Mouse (Mus musculus): Measurements from ENCODE around the gene Zfp219. TPM values are rescaled to one million over a fixed set of nuclear protein-coding genes. Genes with fewer than 3 reads are reported as not detected.

Zfp219 gene
- polyA plus RNA-seq, 1 experiment, result 13.6 TPM

DNA sequence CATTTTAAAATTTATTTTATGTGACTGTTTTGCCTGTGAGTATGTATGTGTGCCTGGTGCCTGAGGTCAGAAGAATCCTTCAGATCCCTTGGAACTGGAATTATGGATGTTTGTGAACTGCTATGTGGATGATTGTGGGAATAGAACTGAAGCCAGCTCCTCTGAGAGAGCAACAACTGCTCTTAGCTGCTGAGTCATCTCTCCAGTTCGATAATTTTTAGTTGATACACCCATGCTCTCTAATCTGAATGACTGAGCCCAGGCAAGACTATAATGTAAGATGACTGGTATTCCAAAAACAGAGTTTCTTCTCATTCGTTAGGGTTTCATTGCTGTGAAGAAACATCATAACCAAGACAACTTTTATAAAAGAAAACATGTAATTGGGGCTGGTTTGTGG, 3.6 kb upstream of the Zfp219 start:
- no peak overlapping the region for H3K4me3 ChIP-seq
- H3ac ChIP-seq (ENCODE audit: control insufficient read depth, insufficient read length), result no peak overlapping the region
- no peak for TF ChIP-seq TCF3 (IDR thresholded peaks at IDR 0.05; ENCODE audit: insufficient read length, low read depth)
- TF ChIP-seq POLR2AphosphoS2 (IDR thresholded peaks at IDR 0.05; ENCODE audit: insufficient read length, low read depth), result no peak
- TF ChIP-seq SRF (IDR thresholded peaks at IDR 0.05; ENCODE audit: control insufficient read depth, insufficient read length, low read depth), result no peak
- TF ChIP-seq CEBPB (IDR thresholded peaks at IDR 0.05; ENCODE audit: insufficient read depth, poor library complexity, severe bottlenecking), result no peak
- TF ChIP-seq TCF12 (IDR thresholded peaks at IDR 0.05; ENCODE audit: insufficient read depth, poor library complexity, severe bottlenecking), result no peak
- no peak for TF ChIP-seq REST (IDR thresholded peaks at IDR 0.05; ENCODE audit: insufficient read depth, insufficient read length)
- TF ChIP-seq MAX (IDR thresholded peaks at IDR 0.05; ENCODE audit: low read depth), result no peak
- TF ChIP-seq MYOG (IDR thresholded peaks at IDR 0.05; ENCODE audit: control insufficient read depth in 1 of 3, insufficient read depth in 1 of 3, insufficient read length in 2 of 3, low read depth in 2 of 3), result no peak
- TF ChIP-seq MYOD1 (IDR thresholded peaks at IDR 0.05; ENCODE audit: control insufficient read depth in 1 of 3, insufficient read length in 2 of 3, low read depth in 2 of 3), result no peak
- no peak for TF ChIP-seq E2F4 (IDR thresholded peaks at IDR 0.05; ENCODE audit: insufficient read depth)
- TF ChIP-seq USF1 (IDR thresholded peaks at IDR 0.05; ENCODE audit: low read depth), result no peak
- no peak for TF ChIP-seq POLR2A (IDR thresholded peaks at IDR 0.05; ENCODE audit: insufficient read length, low read depth)
- H3K27me3 ChIP-seq (ENCODE audit: control insufficient read depth, insufficient read depth, insufficient read length), result no peaks in the 10 kb centered on the region
- H3K79me2 ChIP-seq (ENCODE audit: control insufficient read depth, insufficient read depth), result no peaks in the 10 kb centered on the region
- H3K36me3 ChIP-seq (ENCODE audit: control insufficient read depth, insufficient read depth), result no peaks in the 10 kb centered on the region
- H3K4me2 ChIP-seq (ENCODE audit: low read depth), result no peak overlapping the region

GRCm38 (mm10) chr14:52022709-52023459, 2.4 kb upstream of the Zfp219 start:
- no peaks in the 10 kb centered on the region for H3K36me3 ChIP-seq (ENCODE audit: control insufficient read depth, insufficient read depth)
- no peaks in the 10 kb centered on the region for H3K79me2 ChIP-seq (ENCODE audit: control insufficient read depth, insufficient read depth)
- H3K4me3 ChIP-seq, result peak overlapping the region; percentile 14
- H3K4me2 ChIP-seq (ENCODE audit: low read depth), result peak overlapping the region; percentile 97
- H3ac ChIP-seq (ENCODE audit: control insufficient read depth, insufficient read length), result no peak overlapping the region
- H3K27me3 ChIP-seq (ENCODE audit: control insufficient read depth, insufficient read depth, insufficient read length), result no peaks in the 10 kb centered on the region
- TF ChIP-seq MAX (IDR thresholded peaks at IDR 0.05; ENCODE audit: low read depth), result no peak
- TF ChIP-seq TCF12 (IDR thresholded peaks at IDR 0.05; ENCODE audit: insufficient read depth, poor library complexity, severe bottlenecking), result no peak
- TF ChIP-seq POLR2A (IDR thresholded peaks at IDR 0.05; ENCODE audit: insufficient read length, low read depth), result peak; percentile 62
- peak; percentile 60 for TF ChIP-seq POLR2AphosphoS2 (IDR thresholded peaks at IDR 0.05; ENCODE audit: insufficient read length, low read depth)

DNA sequence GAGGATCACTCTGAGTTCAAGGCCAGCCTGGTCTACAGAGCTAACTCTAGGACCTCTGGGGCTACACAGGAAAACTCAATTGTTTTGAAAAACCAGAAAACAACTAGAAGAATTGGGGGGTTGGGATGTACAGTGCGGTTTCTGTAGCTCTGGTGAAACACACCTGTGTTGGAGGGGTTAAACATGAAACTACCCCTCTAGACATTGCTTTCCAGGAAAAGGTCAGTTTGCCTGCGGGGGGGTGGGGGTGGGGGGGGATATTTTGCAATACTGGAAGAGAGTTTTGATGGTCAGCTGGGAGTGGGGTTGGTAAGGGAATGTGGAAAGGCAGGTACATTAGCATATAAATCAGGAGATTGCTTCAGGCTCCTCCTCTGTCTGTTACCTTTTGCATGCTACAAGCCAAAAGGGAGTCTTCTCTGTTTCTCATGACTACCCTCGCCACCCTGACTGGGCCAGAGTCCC, 1.7 kb upstream of the Zfp219 start:
- Histone ChIP-seq H3ac (ENCODE audit: control insufficient read depth, insufficient read length) (no peak overlapping the region), H3K4me2 (ENCODE audit: low read depth) (peak overlapping the region; percentile 97), H3K79me2 (ENCODE audit: control insufficient read depth, insufficient read depth) (no peaks in the 10 kb centered on the region), H3K27me3 (ENCODE audit: control insufficient read depth, insufficient read depth, insufficient read length) (no peaks in the 10 kb centered on the region), H3K4me3 (peak overlapping the region; percentile 14), H3K36me3 (ENCODE audit: control insufficient read depth, insufficient read depth) (no peaks in the 10 kb centered on the region)
- TF ChIP-seq REST (IDR thresholded peaks at IDR 0.05; ENCODE audit: insufficient read depth, insufficient read length) (no peak), TCF3 (IDR thresholded peaks at IDR 0.05; ENCODE audit: insufficient read length, low read depth) (no peak), CEBPB (IDR thresholded peaks at IDR 0.05; ENCODE audit: insufficient read depth, poor library complexity, severe bottlenecking) (no peak), MAX (IDR thresholded peaks at IDR 0.05; ENCODE audit: low read depth) (no peak), MYOD1 (IDR thresholded peaks at IDR 0.05; ENCODE audit: control insufficient read depth in 1 of 3, insufficient read length in 2 of 3, low read depth in 2 of 3) (no peak), POLR2A (IDR thresholded peaks at IDR 0.05; ENCODE audit: insufficient read length, low read depth) (no peak)

DNA sequence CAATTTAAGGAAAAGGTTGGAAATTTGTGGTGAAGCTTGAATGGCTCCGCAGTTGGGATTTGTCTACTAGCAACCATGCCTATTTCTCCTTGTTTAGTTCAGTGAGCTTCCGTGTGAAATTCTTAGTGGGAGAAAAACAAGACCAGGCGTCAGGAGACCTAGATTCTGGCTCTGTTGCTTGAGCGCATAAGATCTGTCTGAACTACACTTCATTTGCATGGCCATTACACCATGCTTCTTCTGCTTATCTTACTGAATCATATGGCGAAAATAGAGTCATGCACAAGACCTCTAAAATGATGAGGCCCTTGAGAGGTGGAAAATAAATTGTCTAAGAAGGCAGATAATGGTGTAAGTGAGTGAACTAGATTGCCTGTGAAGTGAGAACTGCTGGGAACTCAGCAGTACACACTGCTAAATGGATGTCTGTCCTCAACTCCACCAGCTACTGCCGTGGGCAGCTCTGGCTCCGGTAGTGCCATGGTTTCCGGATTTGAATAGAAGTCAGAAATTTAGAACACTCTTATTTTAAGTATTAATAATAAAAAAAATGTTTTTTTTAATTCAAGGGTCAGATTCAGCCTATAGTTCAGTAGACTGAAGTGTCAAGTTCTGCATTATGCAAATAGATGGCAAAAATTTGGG, 1.2 kb upstream of the Zfp219 start:
- H3ac ChIP-seq (ENCODE audit: control insufficient read depth, insufficient read length), result no peak overlapping the region
- H3K27me3 ChIP-seq (ENCODE audit: control insufficient read depth, insufficient read depth, insufficient read length), result no peaks in the 10 kb centered on the region
- H3K36me3 ChIP-seq (ENCODE audit: control insufficient read depth, insufficient read depth), result no peaks in the 10 kb centered on the region
- H3K4me3 ChIP-seq, result no peak overlapping the region
- H3K4me2 ChIP-seq (ENCODE audit: low read depth), result no peak overlapping the region
- TF ChIP-seq POLR2AphosphoS2 (IDR thresholded peaks at IDR 0.05; ENCODE audit: insufficient read length, low read depth) (no peak), USF1 (IDR thresholded peaks at IDR 0.05; ENCODE audit: low read depth) (no peak), MYOG (IDR thresholded peaks at IDR 0.05; ENCODE audit: control insufficient read depth in 1 of 3, insufficient read depth in 1 of 3, insufficient read length in 2 of 3, low read depth in 2 of 3) (no peak), MAX (IDR thresholded peaks at IDR 0.05; ENCODE audit: low read depth) (no peak)
- H3K79me2 ChIP-seq (ENCODE audit: control insufficient read depth, insufficient read depth), result no peaks in the 10 kb centered on the region

DNA sequence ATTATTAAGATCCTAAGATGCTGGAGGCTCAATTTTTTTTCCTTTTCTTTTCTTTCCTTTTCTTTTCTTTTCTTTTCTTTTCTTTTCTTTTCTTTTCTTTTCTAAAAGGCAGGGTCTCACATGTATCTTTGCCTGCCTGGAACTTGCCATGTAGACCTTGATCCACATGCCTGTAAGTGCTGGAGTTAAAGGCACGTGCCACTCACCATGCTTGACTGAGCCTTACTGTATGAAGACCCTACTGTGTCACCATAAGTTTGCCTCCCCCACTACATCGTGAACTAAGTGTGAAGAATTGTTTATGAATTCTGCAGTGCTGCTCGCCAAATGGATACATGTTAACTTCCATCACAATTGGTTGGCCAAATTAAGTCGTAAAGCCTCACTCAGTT, 601 bp upstream of the Zfp219 start:
- no peaks in the 10 kb centered on the region for H3K79me2 ChIP-seq (ENCODE audit: control insufficient read depth, insufficient read depth)
- H3K4me2 ChIP-seq (ENCODE audit: low read depth), result peak overlapping the region; percentile 93
- H3K36me3 ChIP-seq (ENCODE audit: control insufficient read depth, insufficient read depth), result no peaks in the 10 kb centered on the region
- no peak overlapping the region for H3ac ChIP-seq (ENCODE audit: control insufficient read depth, insufficient read length)
- no peaks in the 10 kb centered on the region for H3K27me3 ChIP-seq (ENCODE audit: control insufficient read depth, insufficient read depth, insufficient read length)
- TF ChIP-seq MYOD1 (IDR thresholded peaks at IDR 0.05; ENCODE audit: control insufficient read depth in 1 of 3, insufficient read length in 2 of 3, low read depth in 2 of 3) (no peak), TCF12 (IDR thresholded peaks at IDR 0.05; ENCODE audit: insufficient read depth, poor library complexity, severe bottlenecking) (no peak), POLR2A (IDR thresholded peaks at IDR 0.05; ENCODE audit: insufficient read length, low read depth) (no peak), MAX (IDR thresholded peaks at IDR 0.05; ENCODE audit: low read depth) (no peak)
- peak overlapping the region; percentile 53 for H3K4me3 ChIP-seq
